Mouse (Mus musculus) liver (tissue): ENCODE results near the gene Caln1.

Source experiments
- DNase-seq: peaks from one replicate; pipeline ENCODE4 v3.0.0-alpha.2; 2020; ENCODE audit warnings: mixed read lengths

The Caln1 gene

GRCm38 (mm10) chr5:130820021-130820648, 450.9 kb downstream of the Caln1 start:
- DNase-seq, result no peak

- no peak for DNase-seq
Observed at GRCm38 (mm10) chr5:130820661-130821060, 451.4 kb downstream of the Caln1 start.

GRCm38 (mm10) chr5:130825797-130826196, 456.5 kb downstream of the Caln1 start:
- no peak for DNase-seq

- DNase-seq, result no peak
Observed at GRCm38 (mm10) chr5:130848562-130848961, 479.3 kb downstream of the Caln1 start.

GRCm38 (mm10) chr5:130849610-130850009, 480.4 kb downstream of the Caln1 start:
- DNase-seq, result peak; percentile 12

- DNase-seq, result no peak
Observed at GRCm38 (mm10) chr5:130852182-130852581, 482.9 kb downstream of the Caln1 start.

- peak; percentile 82 for DNase-seq
Observed at GRCm38 (mm10) chr5:130853371-130853770, 484.1 kb downstream of the Caln1 start.

- DNase-seq, result no peak
Observed at GRCm38 (mm10) chr5:130854430-130854829, 485.2 kb downstream of the Caln1 start.

GRCm38 (mm10) chr5:130858148-130858547, 488.9 kb downstream of the Caln1 start:
- DNase-seq, result peak; percentile 28

GRCm38 (mm10) chr5:130858706-130859105, 489.5 kb downstream of the Caln1 start:
- no peak for DNase-seq

- DNase-seq, result no peak
Observed at GRCm38 (mm10) chr5:130859736-130860135, 490.5 kb downstream of the Caln1 start.

- DNase-seq, result peak; percentile 10
Observed at GRCm38 (mm10) chr5:130862302-130862701, 493.0 kb downstream of the Caln1 start.

GRCm38 (mm10) chr5:130869869-130870268, 500.6 kb downstream of the Caln1 start:
- no peak for DNase-seq

- no peak for DNase-seq
Observed at GRCm38 (mm10) chr5:130871086-130871485, 501.8 kb downstream of the Caln1 start.

- no peak for DNase-seq
Observed at GRCm38 (mm10) chr5:130875391-130875790, 506.1 kb downstream of the Caln1 start.

GRCm38 (mm10) chr5:130880331-130880730, 511.1 kb downstream of the Caln1 start:
- no peak for DNase-seq

- DNase-seq, result no peak
Observed at GRCm38 (mm10) chr5:130891735-130892134, 522.5 kb downstream of the Caln1 start.

- no peak for DNase-seq
Observed at GRCm38 (mm10) chr5:130895991-130896390, 526.7 kb downstream of the Caln1 start.
